Mouse (Mus musculus): Measurements from ENCODE around the gene Hes7.

The Hes7 gene

GRCm38 (mm10) chr11:69119446-69120155 is 603 bp upstream of the Hes7 start:
- DNase-seq (ENCODE audit: low spot score) = peak; percentile 5

DNA sequence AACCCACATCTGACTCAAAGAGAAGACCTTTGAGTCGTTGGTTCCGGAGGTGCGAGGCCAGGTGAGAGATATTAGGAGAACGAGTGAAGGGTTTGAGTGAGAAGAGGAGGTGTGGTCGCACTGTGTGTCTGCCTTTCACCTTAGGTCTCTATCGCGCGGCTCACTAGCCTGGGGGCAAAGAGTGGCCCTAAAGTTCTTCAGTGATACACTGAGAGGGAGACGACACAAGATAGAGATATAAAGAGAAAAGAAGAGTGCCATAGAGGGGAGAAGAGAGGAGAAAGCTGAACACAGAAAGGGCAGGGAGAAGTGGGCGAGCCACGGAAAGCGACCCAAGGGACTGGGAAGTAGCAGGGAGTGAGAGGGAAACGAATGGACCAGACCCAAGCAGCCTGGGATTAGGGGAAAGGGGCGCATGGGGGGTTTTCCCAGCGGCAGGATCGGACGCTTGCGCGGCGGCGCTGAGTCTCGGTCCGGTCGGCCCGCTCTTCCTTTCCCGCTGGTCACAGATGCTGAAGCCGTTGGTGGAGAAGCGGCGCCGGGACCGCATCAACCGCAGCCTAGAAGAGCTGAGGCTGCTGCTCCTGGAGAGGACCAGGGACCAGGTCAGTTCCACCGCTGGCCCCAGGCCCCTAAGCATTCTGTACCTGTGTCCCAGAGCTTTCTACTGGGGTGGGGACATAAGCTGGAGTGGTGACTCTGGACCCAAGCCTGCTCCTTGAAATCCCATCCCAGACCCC is 967 bp downstream of the Hes7 start:
- DNase-seq (ENCODE audit: low spot score) = peak; percentile 48

GRCm38 (mm10) chr11:69121741-69122335 is 1.6 kb downstream of the Hes7 start:
- DNase-seq (ENCODE audit: low spot score) = no peak

DNA sequence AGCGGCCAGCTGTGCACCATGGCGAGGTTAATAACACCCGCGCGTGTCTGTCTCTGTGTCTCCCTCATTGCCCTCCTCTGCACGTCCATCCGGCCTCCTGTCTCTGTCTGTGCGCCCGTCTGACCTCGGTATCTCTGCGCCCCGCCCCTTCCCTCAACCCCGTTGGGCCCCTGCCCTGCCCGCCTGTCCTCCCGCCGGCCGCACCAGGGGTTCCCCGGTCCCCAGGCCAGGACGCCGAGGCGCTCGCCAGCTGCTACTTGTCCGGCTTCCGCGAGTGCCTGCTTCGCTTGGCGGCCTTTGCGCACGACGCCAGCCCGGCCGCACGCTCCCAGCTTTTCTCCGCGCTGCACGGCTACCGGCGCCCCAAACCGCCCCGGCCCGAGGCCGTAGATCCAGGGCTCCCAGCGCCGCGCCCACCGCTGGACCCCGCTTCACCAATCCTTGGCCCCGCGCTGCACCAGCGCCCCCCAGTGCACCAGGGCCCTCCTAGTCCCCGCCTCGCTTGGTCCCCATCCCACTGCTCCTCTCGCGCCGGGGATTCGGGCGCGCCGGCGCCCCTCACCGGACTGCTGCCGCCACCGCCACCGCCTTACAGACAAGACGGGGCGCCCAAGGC is 2.2 kb downstream of the Hes7 start, which contains the start of gene 9130213A22Rik:
TSS of gene 9130213A22Rik (minus strand) at position 254 of the 616 bp plus-strand sequence.
- DNase-seq (ENCODE audit: low spot score) = peak; percentile 91

- peak; percentile 96 for DNase-seq (ENCODE audit: low spot score)
Observed at GRCm38 (mm10) chr11:69123056-69123692, 3.0 kb downstream of the Hes7 start.

GRCm38 (mm10) chr11:69123693-69124497 is 3.7 kb downstream of the Hes7 start:
- peak; percentile 97 for DNase-seq (ENCODE audit: low spot score)

DNA sequence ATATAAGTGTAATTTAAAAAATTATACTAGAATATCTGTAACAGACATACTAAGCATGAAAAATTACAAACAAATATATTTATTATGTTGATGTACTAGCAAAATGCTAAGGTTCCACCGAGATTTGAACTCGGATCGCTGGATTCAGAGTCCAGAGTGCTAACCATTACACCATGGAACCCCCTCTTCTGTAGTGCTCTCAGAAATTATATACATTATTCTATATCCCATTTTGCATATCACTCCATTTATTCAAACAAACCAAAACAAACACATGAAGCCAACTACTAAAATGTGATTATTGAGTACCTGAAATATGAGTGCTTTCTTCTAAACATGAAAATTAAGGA is 4.3 kb downstream of the Hes7 start:
- DNase-seq (ENCODE audit: low spot score) = peak; percentile 94

DNA sequence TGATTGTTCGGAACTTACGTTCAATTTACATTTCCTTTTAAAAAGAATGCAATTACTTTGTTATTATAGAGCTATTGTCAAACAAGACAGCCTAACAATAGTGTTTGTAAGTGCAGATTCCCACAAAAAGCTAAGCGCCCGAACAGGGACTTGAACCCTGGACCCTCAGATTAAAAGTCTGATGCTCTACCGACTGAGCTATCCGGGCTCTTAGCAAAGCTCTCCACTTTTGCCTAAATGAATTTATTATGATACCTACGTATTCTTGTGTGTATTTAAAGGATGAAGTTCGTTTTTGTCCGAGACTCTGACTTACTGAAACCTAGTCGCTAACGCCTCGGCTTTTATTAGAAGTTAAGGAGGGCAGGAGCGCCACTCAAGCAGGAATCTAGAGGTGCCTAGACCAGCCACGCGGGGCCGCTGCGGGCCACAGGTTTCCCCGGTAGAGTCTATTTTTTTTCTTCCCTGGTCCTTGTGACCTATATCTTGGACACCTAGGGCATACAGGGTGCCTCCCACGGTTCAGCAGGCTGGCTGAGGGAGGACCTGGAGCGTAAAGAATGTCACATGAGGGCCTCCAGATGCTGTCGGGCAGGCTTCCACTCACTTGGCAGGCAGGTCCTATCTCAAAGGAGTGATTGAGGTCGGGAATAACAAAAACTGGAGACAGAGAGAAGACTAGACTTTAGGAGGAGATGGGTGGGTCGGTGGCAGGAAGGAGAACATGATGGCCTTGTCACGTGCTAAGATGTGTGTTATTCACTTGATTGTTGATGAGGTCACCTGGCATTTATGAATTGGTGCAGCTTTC is 5.0 kb downstream of the Hes7 start:
- peak; percentile 98 for DNase-seq (ENCODE audit: low spot score)

- no peak for DNase-seq (ENCODE audit: low spot score)
Observed at GRCm38 (mm10) chr11:69125852-69125918, 5.5 kb downstream of the Hes7 start, which contains the start of gene Aloxe3. TSS of gene Aloxe3 (plus strand) at chr11:69125896.

- no peak for DNase-seq (ENCODE audit: low spot score)
Observed at GRCm38 (mm10) chr11:69125919-69126705, 5.9 kb downstream of the Hes7 start.

DNA sequence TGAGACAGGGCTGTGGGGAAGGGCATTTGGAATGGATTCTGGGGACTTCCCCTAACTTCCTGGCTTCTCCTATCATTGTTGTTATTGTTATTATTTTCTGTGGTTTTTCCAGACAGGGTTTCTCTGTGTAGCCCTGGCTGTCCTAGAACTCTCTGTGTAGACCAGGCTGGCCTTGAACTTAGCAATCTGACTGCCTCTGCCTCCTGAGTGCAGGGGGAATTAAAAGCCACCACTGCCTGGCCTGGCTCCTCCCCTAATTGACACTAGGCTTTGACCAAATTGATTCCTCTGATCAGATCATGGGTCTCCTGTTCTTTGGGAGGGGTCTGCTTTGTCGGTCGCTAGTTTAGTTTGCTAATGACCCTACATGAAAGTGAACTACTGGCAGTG is 6.5 kb downstream of the Hes7 start:
- DNase-seq (ENCODE audit: low spot score) = peak; percentile 26

DNA sequence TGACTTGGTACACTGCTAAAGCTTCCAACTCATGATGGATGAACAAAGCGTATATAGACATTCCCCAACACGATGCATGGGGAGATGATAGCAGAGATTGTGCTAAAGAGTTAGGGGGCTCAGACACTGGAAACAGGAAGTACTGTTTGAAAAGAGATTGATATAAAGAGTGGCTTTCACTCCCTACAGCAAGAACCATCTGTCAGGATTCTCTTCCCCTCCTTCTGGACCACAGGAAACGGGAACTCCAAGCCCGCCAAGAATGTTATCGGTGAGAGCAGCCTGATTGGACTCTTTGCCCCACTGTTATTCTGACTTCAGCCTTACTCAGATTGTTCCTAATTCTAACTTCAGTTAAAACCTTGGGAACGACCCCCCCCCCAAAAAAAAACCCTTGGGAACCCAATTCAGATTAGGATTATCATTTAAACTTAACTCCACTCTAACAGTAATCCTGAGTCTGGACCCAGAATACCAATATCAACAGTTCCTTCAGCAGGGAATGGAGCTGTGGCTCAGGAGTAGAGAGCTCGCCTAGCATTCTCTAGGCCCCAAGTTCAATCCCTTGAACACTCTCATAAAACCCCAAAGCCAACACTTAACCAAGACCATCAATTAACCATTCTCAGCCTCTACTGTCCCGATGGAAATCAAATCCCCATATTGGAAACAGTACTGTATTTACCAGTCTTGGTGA is 8.4 kb downstream of the Hes7 start:
- DNase-seq (ENCODE audit: low spot score) = no peak

GRCm38 (mm10) chr11:69133566-69133922 is 13.3 kb downstream of the Hes7 start:
- peak; percentile 63 for DNase-seq (ENCODE audit: low spot score)

DNA sequence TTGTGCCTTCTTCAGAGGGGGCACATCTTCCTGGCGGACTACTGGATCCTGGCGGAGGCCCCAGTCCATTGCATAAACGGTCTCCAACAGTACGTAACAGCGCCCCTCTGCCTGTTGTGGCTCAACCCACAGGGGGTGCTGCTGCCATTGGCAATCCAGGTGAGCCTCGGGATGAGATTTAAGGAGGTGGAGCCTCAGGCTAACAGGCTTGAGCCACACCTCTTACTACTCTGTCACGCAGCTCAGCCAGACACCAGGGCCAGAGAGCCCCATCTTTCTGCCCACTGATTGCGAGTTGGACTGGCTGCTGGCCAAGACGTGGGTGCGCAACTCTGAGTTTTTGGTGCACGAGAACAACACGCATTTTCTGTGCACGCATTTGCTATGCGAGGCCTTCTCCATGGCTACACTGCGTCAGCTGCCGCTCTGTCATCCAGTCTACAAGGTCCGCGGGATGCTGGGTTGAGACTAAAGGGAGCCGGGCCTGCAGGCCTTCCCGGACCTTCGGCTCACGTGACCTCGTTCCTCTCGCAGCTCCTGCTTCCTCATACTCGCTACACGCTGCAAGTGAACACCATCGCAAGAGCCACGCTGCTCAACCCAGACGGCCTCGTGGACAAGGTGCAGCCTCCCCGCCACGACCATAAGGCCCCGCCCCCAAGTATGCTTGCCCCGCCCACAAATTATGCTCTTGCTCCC is 13.9 kb downstream of the Hes7 start:
- peak; percentile 72 for DNase-seq (ENCODE audit: low spot score)

GRCm38 (mm10) chr11:69134622-69134968 is 14.4 kb downstream of the Hes7 start:
- DNase-seq (ENCODE audit: low spot score) = no peak

GRCm38 (mm10) chr11:69135361-69135760 is 15.2 kb downstream of the Hes7 start:
- no peak for DNase-seq (ENCODE audit: low spot score)

GRCm38 (mm10) chr11:69147546-69147945 is 27.3 kb downstream of the Hes7 start:
- no peak for DNase-seq (ENCODE audit: low spot score)

DNA sequence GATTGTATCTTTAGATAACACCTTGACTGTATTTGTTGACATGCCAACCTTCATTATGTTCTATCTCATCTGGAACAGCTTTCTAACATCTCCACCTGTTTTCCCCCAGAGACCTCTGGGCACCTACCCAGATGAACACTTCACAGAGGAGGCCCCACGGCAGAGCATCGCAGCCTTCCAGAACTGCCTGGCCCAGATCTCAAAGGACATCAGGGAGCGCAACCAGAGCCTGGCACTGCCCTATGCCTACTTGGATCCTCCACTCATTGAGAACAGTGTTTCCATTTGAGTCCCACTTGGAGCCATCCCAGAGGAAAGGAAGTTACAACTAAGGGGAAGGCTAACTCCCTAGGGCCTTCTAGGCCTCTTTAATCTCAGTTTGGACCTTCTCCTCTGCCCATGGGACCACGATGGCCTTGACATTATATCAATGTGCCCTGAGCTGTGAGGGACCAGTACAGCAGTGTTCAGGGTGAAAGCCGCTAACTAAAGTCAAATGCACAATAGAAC is 28.3 kb downstream of the Hes7 start:
- DNase-seq (ENCODE audit: low spot score) = no peak

DNA sequence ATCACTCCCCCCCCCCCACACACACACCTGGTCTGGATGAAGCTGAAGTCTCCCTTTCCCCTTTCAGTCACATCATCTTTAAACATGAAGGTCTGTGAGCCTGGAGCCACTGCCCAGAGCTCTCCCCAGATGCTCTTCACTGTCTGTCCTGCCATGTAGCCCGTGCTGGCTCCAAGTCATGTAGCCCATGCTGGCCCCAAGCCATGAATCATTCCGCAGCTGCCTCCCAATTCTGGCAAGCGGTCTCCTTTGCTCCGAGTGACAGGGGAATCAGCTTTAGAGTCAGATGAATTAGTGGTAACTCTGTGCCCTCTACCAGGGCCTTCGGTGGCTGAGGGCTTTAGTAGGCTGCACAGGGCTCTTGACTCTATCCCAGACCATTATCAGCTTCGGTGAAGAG is 29.5 kb downstream of the Hes7 start:
- no peak for DNase-seq (ENCODE audit: low spot score)

All from retina, embryonic 14.5 days (tissue).